Mouse (Mus musculus) v-Abl transformed pro-B cells (cell line): Measurements from ENCODE around the gene Slc35d2.

Experiments used
- in situ Hi-C, 2 experiments: fragments of 400-800 bp; cut with MboI; formaldehyde crosslinking; loops; one replicate each; pipeline ENCODE4 v1.15.1; 2025; ENCODE audit not compliant: unreplicated experiment in 2 of 2

The Slc35d2 gene

GRCm38 (mm10) chr13:64123491-64124188 is 5.5 kb downstream of the Slc35d2 start:
- in situ Hi-C loops, result loop anchor here in 1 of 2 experiments (25.0 kb wide), 1 partner anchor 314 kb away; the partner anchor contains the start of gene Cdk20

GRCm38 (mm10) chr13:64120760-64121159 is 8.4 kb downstream of the Slc35d2 start:
- in situ Hi-C loops, result loop anchor here in 1 of 2 experiments (25.0 kb wide), 1 partner anchor 317 kb away; the partner anchor contains the start of gene Cdk20

GRCm38 (mm10) chr13:64117442-64117841 is 11.7 kb downstream of the Slc35d2 start:
- in situ Hi-C loops, result loop anchor here in 1 of 2 experiments (25.0 kb wide), 1 partner anchor 320 kb away; the partner anchor contains the start of gene Cdk20

- in situ Hi-C loops, result loop anchor here in 1 of 2 experiments (25.0 kb wide), 1 partner anchor 327 kb away; the partner anchor contains the start of gene Cdk20
Measured at GRCm38 (mm10) chr13:64110421-64110820, 18.7 kb downstream of the Slc35d2 start.

- in situ Hi-C loops, result loop anchor here in 1 of 2 experiments (25.0 kb wide), 1 partner anchor 329 kb away; the partner anchor contains the start of gene Cdk20
Measured at GRCm38 (mm10) chr13:64108381-64108850, 20.8 kb downstream of the Slc35d2 start.

GRCm38 (mm10) chr13:64107535-64107934 is 21.6 kb downstream of the Slc35d2 start:
- in situ Hi-C loops, result loop anchor here in 1 of 2 experiments (25.0 kb wide), 1 partner anchor 330 kb away; the partner anchor contains the start of gene Cdk20

- in situ Hi-C loops, result loop anchor here in 1 of 2 experiments (25.0 kb wide), 1 partner anchor 330 kb away; the partner anchor contains the start of gene Cdk20
Measured at GRCm38 (mm10) chr13:64107105-64107504, 22.1 kb downstream of the Slc35d2 start.

- in situ Hi-C loops, result loop anchor here in 1 of 2 experiments (25.0 kb wide), 1 partner anchor 332 kb away; the partner anchor contains the start of gene Cdk20
Measured at GRCm38 (mm10) chr13:64105690-64106089, 23.5 kb downstream of the Slc35d2 start.

- in situ Hi-C loops, result loop anchor here (5.0 to 25.0 kb wide), 3 partner anchors 82 to 337 kb away; partner anchors contain the start of gene Cdk20 (in 1 of the 2)
Measured at GRCm38 (mm10) chr13:64100186-64100585, 29.0 kb downstream of the Slc35d2 start.

- in situ Hi-C loops, result loop anchor here (5.0 to 25.0 kb wide), 5 partner anchors 37 to 402 kb away; partner anchors contain the start of gene Cdk20 (in 1 of the 2)
Measured at GRCm38 (mm10) chr13:64098992-64099391, 30.2 kb downstream of the Slc35d2 start.

- in situ Hi-C loops, result loop anchor here (10.0 to 25.0 kb wide), 3 partner anchors 49 to 344 kb away; partner anchors contain the start of gene Cdk20 (in 1 of the 2)
Measured at GRCm38 (mm10) chr13:64093341-64093740, 35.8 kb downstream of the Slc35d2 start.

GRCm38 (mm10) chr13:64092752-64093151 is 36.4 kb downstream of the Slc35d2 start:
- in situ Hi-C loops, result loop anchor here (10.0 to 25.0 kb wide), 3 partner anchors 48 to 345 kb away; partner anchors contain the start of gene Cdk20 (in 1 of the 2)

- in situ Hi-C loops, result loop anchor here (10.0 to 25.0 kb wide), 3 partner anchors 47 to 345 kb away; partner anchors contain the start of gene Cdk20 (in 1 of the 2)
Measured at GRCm38 (mm10) chr13:64092141-64092540, 37.0 kb downstream of the Slc35d2 start.

GRCm38 (mm10) chr13:64091006-64091405 is 38.2 kb downstream of the Slc35d2 start:
- in situ Hi-C loops, result loop anchor here (10.0 to 25.0 kb wide), 3 partner anchors 46 to 346 kb away; partner anchors contain the start of gene Cdk20 (in 1 of the 2)

- in situ Hi-C loops, result loop anchor here (10.0 to 25.0 kb wide), 3 partner anchors 45 to 347 kb away; partner anchors contain the start of gene Cdk20 (in 1 of the 2)
Measured at GRCm38 (mm10) chr13:64090278-64090677, 38.9 kb downstream of the Slc35d2 start.

GRCm38 (mm10) chr13:64089130-64089529 is 40.0 kb downstream of the Slc35d2 start, which contains the start of gene Hsd17b3:
Gene Hsd17b3, minus strand, starts transcription at chr13:64089230.
- in situ Hi-C loops, result loop anchor here in 1 of 2 experiments (25.0 kb wide), 1 partner anchor 348 kb away; the partner anchor contains the start of gene Cdk20

- in situ Hi-C loops, result loop anchor here in 1 of 2 experiments (25.0 kb wide), 1 partner anchor 349 kb away; the partner anchor contains the start of gene Cdk20
Measured at GRCm38 (mm10) chr13:64088057-64088456, 41.1 kb downstream of the Slc35d2 start.

- in situ Hi-C loops, result loop anchor here in 1 of 2 experiments (25.0 kb wide), 1 partner anchor 351 kb away; the partner anchor contains the start of gene Cdk20
Measured at GRCm38 (mm10) chr13:64086036-64086435, 43.1 kb downstream of the Slc35d2 start.

- in situ Hi-C loops, result loop anchor here in 1 of 2 experiments (25.0 kb wide), 1 partner anchor 354 kb away; the partner anchor contains the start of gene Cdk20
Measured at GRCm38 (mm10) chr13:64083331-64083730, 45.8 kb downstream of the Slc35d2 start.
